Mouse (Mus musculus) heart, embryonic 11.5 days (tissue): ENCODE data around the gene Rasal2. TPM values are rescaled to one million over a fixed set of nuclear protein-coding genes. Genes with fewer than 3 reads are reported as not detected.

ENCODE experiments used
- ATAC-seq: fragments of 200-750 bp; cut with Nextera tagmentation; replicated peaks from 2 replicates; pipeline ENCODE4 v1.8.0; 2017; ENCODE audit warnings: moderate library complexity; ENCODE audit not compliant: insufficient number of reproducible peaks, low FRiP score, low TSS enrichment
- H3K27ac ChIP-seq: fragments of 300-500 bp; sonication (generic); 2 replicates; pipeline ENCODE4 v1.5.1; 2014; ENCODE audit warnings: mild to moderate bottlenecking, low read depth, low read length
- H3K27me3 ChIP-seq: fragments of 300-500 bp; sonication (generic); 2 replicates; pipeline ENCODE4 v1.6.1; 2014; ENCODE audit warnings: mild to moderate bottlenecking, low read length, mixed read lengths; ENCODE audit not compliant: control insufficient read depth, insufficient read depth
- H3K36me3 ChIP-seq: fragments of 300-500 bp; sonication (generic); 2 replicates; pipeline ENCODE4 v1.6.1; 2014; ENCODE audit warnings: mild to moderate bottlenecking, low read length, moderate library complexity, mixed read lengths; ENCODE audit not compliant: control insufficient read depth, insufficient read depth
- H3K4me1 ChIP-seq: fragments of 300-500 bp; sonication (generic); 2 replicates; pipeline ENCODE4 v1.6.1; 2014; ENCODE audit warnings: low read length; ENCODE audit not compliant: control insufficient read depth, insufficient read depth
- H3K4me2 ChIP-seq: fragments of 300-500 bp; sonication (generic); 2 replicates; pipeline ENCODE4 v1.6.1; 2014; ENCODE audit warnings: mild to moderate bottlenecking, moderate library complexity
- H3K4me3 ChIP-seq: fragments of 300-500 bp; sonication (generic); 2 replicates; pipeline ENCODE4 v1.5.1; 2014; ENCODE audit warnings: low read depth, low read length
- H3K9ac ChIP-seq: fragments of 300-500 bp; sonication (generic); 2 replicates; pipeline ENCODE4 v1.6.1; 2014; ENCODE audit warnings: mild to moderate bottlenecking, low read depth, low read length, moderate library complexity
- H3K9me3 ChIP-seq: fragments of 300-500 bp; sonication (generic); replicated peaks from 2 replicates; pipeline ENCODE4 v1.6.1; 2016; ENCODE audit warnings: low read length; ENCODE audit not compliant: control insufficient read depth
- WGBS: fragments of 180-500 bp; shearing (Covaris S2); extraction: QIAGEN DNeasy Blood & Tissue Kit; methylation state at CpG from one replicate; pipeline ENCODE4 v1.1.7; 2014; ENCODE audit not compliant: insufficient replicate concordance; 5-methylcytosine and 5-hydroxymethylcytosine counted together
- polyA plus RNA-seq: library from polyadenylated mRNA; unstranded; fragments of >200 nt; fragmentation: Nextera tagmentation; extraction: Ambion mirVana; gene quantifications from 2 replicates; pipeline ENCODE4 v1.2.1, GENCODE M21; 2014

Gene Rasal2
- polyA plus RNA-seq, 1 experiment from 2014 or later: 16.4 TPM

- WGBS: 18% methylated on average over 19 of the region's 19 CpGs
- Histone ChIP-seq H3K27me3 (no peaks in the 10 kb centered on the region), H3K36me3 (no peaks in the 10 kb centered on the region), H3K9me3 (no peaks in the 10 kb centered on the region), H3K9ac (peak overlapping the region; percentile 63), H3K4me1 (peaks cover 40% of the 10 kb centered on the region), H3K4me2 (peak overlapping the region; percentile 57), H3K4me3 (peak overlapping the region; percentile 10; the same call in 1 of the 2 replicates), H3K27ac (peak overlapping the region; percentile 91)
- no peak for ATAC-seq
These were observed 31.5 kb upstream of the Rasal2 start for GRCm38 (mm10) chr1:157443723-157444561.

GRCm38 (mm10) chr1:157443026-157443722 is 30.8 kb upstream of the Rasal2 start:
- H3K4me2 ChIP-seq: peak overlapping the region; percentile 57
- H3K9ac ChIP-seq: peak overlapping the region; percentile 63
- 0 out of 2 replicates have a peak, but pooled peaks have one; percentile 37 for ATAC-seq
- no peaks in the 10 kb centered on the region for H3K36me3 ChIP-seq
- H3K4me3 ChIP-seq: peak overlapping the region; percentile 10; the same call in 1 of the 2 replicates
- no peaks in the 10 kb centered on the region for H3K27me3 ChIP-seq
- H3K4me1 ChIP-seq: peaks cover 34% of the 10 kb centered on the region
- H3K9me3 ChIP-seq: no peaks in the 10 kb centered on the region
- peak overlapping the region; percentile 91 for H3K27ac ChIP-seq
- WGBS: 15% methylated on average over 14 of the region's 14 CpGs

- Histone ChIP-seq H3K4me2 (peak overlapping the region; percentile 55), H3K27me3 (no peaks in the 10 kb centered on the region), H3K9me3 (no peaks in the 10 kb centered on the region), H3K27ac (no peak overlapping the region), H3K4me1 (peaks cover 31% of the 10 kb centered on the region), H3K36me3 (no peaks in the 10 kb centered on the region), H3K9ac (no peak overlapping the region), H3K4me3 (peak overlapping the region; percentile 26; the same call in 1 of the 2 replicates)
- ATAC-seq: no peak
- WGBS: 8% methylated on average over 14 of the region's 14 CpGs
These were observed 27.7 kb upstream of the Rasal2 start for GRCm38 (mm10) chr1:157439973-157440641.

- H3K4me3 ChIP-seq: no peak overlapping the region
These were observed 26.7 kb upstream of the Rasal2 start for GRCm38 (mm10) chr1:157439101-157439500.

GRCm38 (mm10) chr1:157438290-157438689 is 25.9 kb upstream of the Rasal2 start:
- no peaks in the 10 kb centered on the region for H3K9me3 ChIP-seq
- no peaks in the 10 kb centered on the region for H3K36me3 ChIP-seq
- H3K9ac ChIP-seq: no peak overlapping the region
- no peak for ATAC-seq
- WGBS: 70% methylated on average over 2 of the region's 2 CpGs
- H3K4me3 ChIP-seq: no peak overlapping the region
- H3K4me1 ChIP-seq: peaks cover 18% of the 10 kb centered on the region
- H3K27me3 ChIP-seq: no peaks in the 10 kb centered on the region
- no peak overlapping the region for H3K4me2 ChIP-seq
- H3K27ac ChIP-seq: no peak overlapping the region

More at GRCm38 (mm10) chr1:157439101-157439500, 26.7 kb upstream of the Rasal2 start:
- H3K27ac ChIP-seq: no peak overlapping the region
- H3K9ac ChIP-seq: no peak overlapping the region
- H3K27me3 ChIP-seq: no peaks in the 10 kb centered on the region
- no peaks in the 10 kb centered on the region for H3K36me3 ChIP-seq
- no peaks in the 10 kb centered on the region for H3K9me3 ChIP-seq
- peaks cover 22% of the 10 kb centered on the region for H3K4me1 ChIP-seq
- no peak for ATAC-seq
- WGBS: 79% methylated on average over 4 of the region's 4 CpGs
- no peak overlapping the region for H3K4me2 ChIP-seq

GRCm38 (mm10) chr1:157435926-157436325 is 23.5 kb upstream of the Rasal2 start:
- Histone ChIP-seq H3K4me2 (no peak overlapping the region), H3K4me1 (peaks cover 12% of the 10 kb centered on the region), H3K4me3 (no peak overlapping the region), H3K27me3 (no peaks in the 10 kb centered on the region), H3K27ac (no peak overlapping the region), H3K9ac (no peak overlapping the region), H3K9me3 (no peaks in the 10 kb centered on the region), H3K36me3 (no peaks in the 10 kb centered on the region)
- no peak for ATAC-seq
- WGBS: 71% methylated on average over 6 of the region's 6 CpGs

- Histone ChIP-seq H3K27me3 (no peaks in the 10 kb centered on the region), H3K9me3 (no peaks in the 10 kb centered on the region), H3K27ac (no peak overlapping the region), H3K4me2 (no peak overlapping the region), H3K4me1 (peaks cover under 1% of the 10 kb centered on the region; the same call in 1 of the 2 replicates), H3K9ac (no peak overlapping the region), H3K36me3 (no peaks in the 10 kb centered on the region), H3K4me3 (no peak overlapping the region)
- no peak for ATAC-seq
- WGBS: 83% methylated on average over 4 of the region's 4 CpGs
These were observed 22.0 kb upstream of the Rasal2 start for GRCm38 (mm10) chr1:157434404-157434803.

GRCm38 (mm10) chr1:157433316-157433715 is 20.9 kb upstream of the Rasal2 start:
- no peak overlapping the region for H3K9ac ChIP-seq
- H3K4me3 ChIP-seq: no peak overlapping the region
- no peak for ATAC-seq
- 40% methylated on average over 3 of the region's 3 CpGs for WGBS
- no peaks in the 10 kb centered on the region for H3K36me3 ChIP-seq
- no peaks in the 10 kb centered on the region for H3K27me3 ChIP-seq
- H3K27ac ChIP-seq: no peak overlapping the region
- no peaks in the 10 kb centered on the region for H3K9me3 ChIP-seq
- no peak overlapping the region for H3K4me2 ChIP-seq
- H3K4me1 ChIP-seq: no peaks in the 10 kb centered on the region; the same call in 1 of the 2 replicates
